Mouse (Mus musculus) hematopoietic stem cell, adult 5-6 weeks (primary cell): ENCODE data around the gene Lgsn. TPM values are rescaled to one million over a fixed set of nuclear protein-coding genes. Genes with fewer than 3 reads are reported as not detected.

Experiments
- ATAC-seq, 2 experiments: fragments of 125-278 bp in 1 of 2; replicated peaks in 1 of 2; 2 replicates each; pipeline ENCODE4 v1.8.0; 2016 to 2017; ENCODE audit warnings: inconsistent platforms in 2 of 2, mild to moderate bottlenecking in 2 of 2, moderate number of reproducible peaks in 2 of 2, low read depth in 1 of 2, moderate TSS enrichment in 1 of 2; ENCODE audit not compliant: low FRiP score in 2 of 2, poor library complexity in 2 of 2, severe bottlenecking in 2 of 2, insufficient read depth in 1 of 2, low TSS enrichment in 1 of 2
- total RNA-seq: library from RNA; stranded (forward); fragments of 172-1452, 232-1000 nt; gene quantifications from 2 replicates; pipeline ENCODE4 v1.2.3, GENCODE M21; 2017

Lgsn gene
- total RNA-seq = not detected in 2 replicates

DNA sequence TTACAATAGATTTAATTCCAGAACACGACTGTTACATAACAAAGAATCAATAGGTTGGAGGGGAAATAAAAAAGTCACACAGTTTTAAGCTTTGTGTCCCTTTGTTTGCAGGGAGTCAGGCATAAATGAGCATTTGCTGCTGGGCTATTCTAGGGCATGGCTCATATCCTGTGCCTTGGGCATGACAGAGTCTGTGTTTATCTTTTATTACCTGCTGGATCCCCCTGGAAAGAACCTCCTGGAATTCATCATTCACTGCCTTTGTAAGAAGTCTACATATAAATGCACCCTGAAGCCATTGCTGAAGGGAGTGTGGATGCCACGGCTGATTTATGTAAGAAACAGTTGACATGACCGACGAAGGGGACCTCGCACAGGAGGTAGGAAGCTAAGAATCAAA, at the start of gene Lgsn:
Gene Lgsn (plus strand): TSS at position 301 of the 400 bp plus-strand sequence.
- no peak for ATAC-seq

DNA sequence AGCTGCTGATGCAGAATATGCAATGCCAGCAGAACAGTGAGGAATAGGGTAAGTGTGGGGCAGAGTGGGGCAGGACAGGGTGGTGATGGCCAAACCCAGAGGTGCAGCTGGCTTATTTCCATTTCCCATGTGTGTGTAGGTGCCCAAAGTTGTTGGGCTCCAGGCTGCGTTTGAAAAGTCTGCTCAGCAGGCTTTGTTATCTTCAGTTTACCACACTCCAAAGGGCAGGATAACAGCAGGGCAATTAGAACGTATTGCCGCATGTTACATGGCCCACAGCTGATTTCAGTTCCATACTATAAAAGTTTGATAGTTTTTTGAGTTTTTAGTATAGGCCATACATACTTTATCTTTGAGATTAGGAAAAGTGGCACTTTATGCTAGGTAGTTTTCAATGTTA, 37.8 kb upstream of the Lgsn start:
- ATAC-seq = no peak

GRCm38 (mm10) chr1:31142288-31143094, 33.7 kb upstream of the Lgsn start:
- ATAC-seq = peak; percentile 27 to 60; a peak in 2 of 4 replicates

GRCm38 (mm10) chr1:31143571-31143970, 32.6 kb upstream of the Lgsn start:
- ATAC-seq = no peak; a peak in 1 of 4 replicates

- ATAC-seq = peak; percentile 50 to 52; a peak in 3 of 4 replicates
Observed at GRCm38 (mm10) chr1:31149671-31150070, 26.5 kb upstream of the Lgsn start.

- no peak for ATAC-seq
Observed at GRCm38 (mm10) chr1:31150546-31150945, 25.7 kb upstream of the Lgsn start.

GRCm38 (mm10) chr1:31152799-31153426, 23.3 kb upstream of the Lgsn start:
- no peak for ATAC-seq

DNA sequence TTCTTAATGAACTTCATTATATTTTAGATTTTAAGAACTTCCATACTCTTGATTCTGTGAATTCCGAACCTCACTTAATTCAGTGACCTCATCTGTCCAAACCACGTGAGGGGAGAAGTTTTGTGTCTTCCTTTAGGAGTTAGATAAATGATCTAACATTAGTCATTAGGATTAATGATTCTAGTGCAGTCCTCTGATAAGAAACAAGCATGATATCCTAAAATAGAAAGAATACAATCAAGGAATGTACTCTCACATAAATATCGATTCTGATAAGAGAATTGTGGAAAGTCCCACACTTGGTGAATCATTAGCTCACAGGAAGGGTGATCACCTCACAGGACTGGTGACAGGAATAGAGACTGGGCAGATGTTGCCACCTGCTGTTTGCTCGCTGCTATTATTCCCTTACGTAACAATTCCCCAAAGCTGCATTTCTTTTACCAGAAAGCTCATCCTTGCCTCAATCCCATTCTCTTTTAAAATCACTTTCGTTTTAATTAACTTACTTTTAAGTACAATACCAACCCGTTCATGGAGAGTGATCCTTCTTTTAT, 22.3 kb upstream of the Lgsn start:
- peak; percentile 86 to 90 for ATAC-seq

DNA sequence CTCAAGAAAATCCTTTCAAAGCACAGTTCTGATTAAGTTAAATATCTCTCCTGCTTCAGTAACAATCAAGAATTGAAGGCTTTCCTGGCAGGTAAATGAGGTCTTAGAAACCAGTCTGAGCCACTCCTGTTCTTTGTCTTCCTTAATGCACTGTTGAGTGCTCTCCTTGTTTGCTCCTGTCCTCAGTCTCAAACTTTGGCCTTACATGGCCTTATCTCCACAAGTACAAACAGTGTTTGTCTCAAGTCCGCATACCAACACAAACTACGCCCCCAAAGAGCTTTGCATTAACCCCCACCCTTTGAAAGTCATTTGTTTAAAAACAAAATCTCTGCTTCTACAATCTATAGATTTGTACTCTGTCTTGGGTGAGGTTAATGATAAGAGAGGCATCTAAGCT, 20.0 kb upstream of the Lgsn start:
- no peak for ATAC-seq

GRCm38 (mm10) chr1:31156884-31157283, 19.3 kb upstream of the Lgsn start:
- no peak for ATAC-seq

GRCm38 (mm10) chr1:31164527-31165189, 11.5 kb upstream of the Lgsn start:
- ATAC-seq = no peak

DNA sequence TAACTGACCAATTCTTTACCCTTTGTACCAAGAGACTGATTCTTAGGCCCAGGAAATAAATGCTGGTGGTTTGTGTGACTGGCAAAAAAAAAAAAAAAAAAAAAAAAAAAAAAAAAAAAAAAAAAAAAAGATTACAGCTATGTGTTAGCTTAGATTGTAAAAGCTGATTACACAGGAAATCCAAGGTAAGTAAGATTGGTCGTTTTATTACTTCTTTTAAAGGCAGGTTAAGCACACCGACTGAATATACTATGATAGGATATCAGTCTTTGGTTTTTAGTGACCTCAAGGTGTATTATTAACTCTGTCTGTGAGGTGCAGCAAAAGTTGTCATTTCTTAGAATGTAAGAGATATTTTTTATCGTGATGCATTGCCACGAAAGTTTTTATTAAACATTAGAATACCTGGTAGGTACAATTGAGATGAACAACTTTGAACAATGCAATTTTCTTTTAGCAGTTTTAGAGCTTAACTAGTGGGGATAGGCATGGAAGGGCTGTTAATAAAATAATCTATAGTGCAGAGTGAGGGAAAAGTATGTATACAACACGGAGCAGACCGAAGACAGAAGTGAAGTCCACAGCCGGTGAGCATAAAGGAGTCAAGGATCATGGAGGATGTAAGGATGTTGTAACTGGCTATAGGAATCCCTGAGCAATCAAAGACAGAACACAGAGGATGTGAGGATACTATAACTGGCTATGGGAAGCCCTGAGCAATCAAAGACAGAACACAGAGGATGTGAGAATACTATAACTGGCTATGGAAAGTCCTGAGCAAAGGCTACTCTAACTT, 10.7 kb upstream of the Lgsn start:
- ATAC-seq = no peak

DNA sequence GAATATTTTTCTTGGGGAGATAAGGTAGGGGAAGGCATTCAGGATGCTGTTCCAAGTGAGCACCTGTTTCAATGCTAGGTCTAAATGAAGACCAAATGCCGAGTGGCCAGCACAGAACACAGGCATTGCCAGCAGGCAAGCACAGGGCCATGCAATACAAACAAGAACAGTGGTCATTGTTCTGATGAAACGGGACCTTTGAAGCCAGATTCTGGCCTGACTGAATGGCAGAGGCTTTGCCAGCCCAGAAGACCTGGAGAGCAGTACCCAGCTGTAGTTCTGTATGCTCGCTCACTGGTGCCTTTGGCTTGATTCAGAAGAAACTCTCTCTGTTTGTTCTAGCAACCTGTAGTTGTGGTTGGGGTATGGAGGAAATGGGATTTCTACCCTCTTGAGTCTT, 800 bp upstream of the Lgsn start:
- no peak for ATAC-seq

- ATAC-seq = no peak
Observed at GRCm38 (mm10) chr1:31178264-31178663, 2.1 kb downstream of the Lgsn start.

GRCm38 (mm10) chr1:31190237-31190866, 14.2 kb downstream of the Lgsn start:
- no peak for ATAC-seq

DNA sequence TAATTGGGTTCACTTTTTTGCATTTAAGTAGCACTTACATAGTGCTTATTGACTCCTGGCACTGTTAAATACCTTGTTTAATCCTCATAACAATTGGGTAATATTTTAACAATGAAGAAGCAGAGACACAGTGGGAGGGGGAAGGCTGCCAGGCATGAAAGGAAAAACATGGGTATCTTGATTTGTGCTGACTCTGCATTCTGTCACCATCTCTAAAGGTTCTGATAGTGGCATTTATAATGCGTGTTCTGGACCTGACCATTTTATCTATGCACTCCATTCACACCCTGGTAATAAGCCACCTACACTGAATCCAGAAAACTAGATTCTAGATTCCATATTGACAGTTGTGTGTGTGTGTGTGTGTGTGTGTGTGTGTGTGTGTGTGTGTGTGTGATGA, 19.4 kb downstream of the Lgsn start:
- no peak for ATAC-seq

DNA sequence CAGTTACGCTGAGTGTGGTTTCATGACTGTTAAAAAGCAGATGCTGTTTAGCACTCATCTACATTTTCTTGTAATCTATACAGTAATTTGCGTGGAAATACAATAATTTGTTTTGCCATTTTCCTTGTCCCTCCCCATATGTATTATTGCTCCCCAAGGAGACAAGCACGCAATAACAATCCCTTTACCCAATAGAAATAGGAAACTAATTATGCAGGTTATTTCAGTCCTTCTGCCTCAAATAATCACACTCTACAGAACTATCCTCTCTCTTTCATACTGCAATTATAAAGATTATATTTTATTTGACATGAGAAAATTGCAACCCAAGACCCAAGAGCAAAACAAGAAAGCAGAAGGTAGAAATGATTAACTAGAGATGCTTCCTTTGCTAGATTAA, 20.8 kb downstream of the Lgsn start:
- no peak for ATAC-seq
